Comparison of ENCODE assay signal across 48 mouse cellular contexts in genomic region chr3:92687110-92687509, GRCm38 (mm10). TPM values are rescaled to one million over a fixed set of nuclear protein-coding genes. Genes with fewer than 3 reads are reported as not detected.
"Had no signal": no experiment of that assay in that cellular context is flagged by ENCODE, and none has a peak within 500 bp of the region (broad histone marks: within the 10 kb centered on the region; RNA-seq: fewer than 3 reads in every experiment).

Gene Lce1d (minus strand): TSS chr3:92687210.

- H3K4me2 ChIP-seq: limb, embryonic 12.5 days; limb, embryonic 13.5 days; limb, embryonic 15.5 days; liver, embryonic 11.5 days; liver, embryonic 12.5 days; liver, embryonic 13.5 days; liver, embryonic 15.5 days; lung, embryonic 14.5 days; lung, embryonic 15.5 days; midbrain, embryonic 11.5 days; midbrain, embryonic 12.5 days; midbrain, embryonic 13.5 days; midbrain, embryonic 15.5 days had no signal

- DNase-seq: left cerebral cortex, postnatal 4 days; liver; liver, embryonic 13.5 days; liver, postnatal 0 days; lung, adult 18-20 months; lung, embryonic 14.5 days; lung, postnatal 10 days; lung, postnatal 14 days; lung, postnatal 36 days; lung, postnatal 4 days; midbrain, embryonic 14.5 days had no signal

- H3K27ac ChIP-seq: left cerebral cortex, adult 2 months; limb, embryonic 10.5 days; limb, embryonic 12.5 days; limb, embryonic 13.5 days; limb, embryonic 15.5 days; liver, embryonic 12.5 days; liver, embryonic 13.5 days; liver, embryonic 14.5 days; liver, embryonic 15.5 days; lung, embryonic 15.5 days; macrophage; midbrain, embryonic 10.5 days; midbrain, embryonic 12.5 days; midbrain, embryonic 13.5 days; midbrain, embryonic 15.5 days had no signal

- H3K4me1 ChIP-seq: limb, embryonic 10.5 days; limb, embryonic 12.5 days; limb, embryonic 13.5 days; limb, embryonic 15.5 days; liver, embryonic 12.5 days; liver, embryonic 13.5 days; liver, embryonic 15.5 days; lung, embryonic 15.5 days; megakaryocyte, embryonic 14.5 days; midbrain, embryonic 10.5 days; midbrain, embryonic 12.5 days; midbrain, embryonic 13.5 days; midbrain, embryonic 15.5 days had no signal

- H3K9ac ChIP-seq: limb, embryonic 12.5 days; limb, embryonic 13.5 days; limb, embryonic 15.5 days; liver, embryonic 12.5 days; liver, embryonic 13.5 days; liver, embryonic 14.5 days; liver, embryonic 15.5 days; liver, postnatal 0 days; lung, embryonic 14.5 days; lung, embryonic 15.5 days; midbrain, embryonic 12.5 days; midbrain, embryonic 13.5 days; midbrain, embryonic 15.5 days had no signal

- H3K9me3 ChIP-seq: limb, embryonic 10.5 days; limb, embryonic 12.5 days; limb, embryonic 13.5 days; limb, embryonic 15.5 days; liver, embryonic 12.5 days; liver, embryonic 13.5 days; liver, embryonic 15.5 days; lung, embryonic 15.5 days; megakaryocyte, embryonic 14.5 days; midbrain, embryonic 10.5 days; midbrain, embryonic 12.5 days; midbrain, embryonic 13.5 days; midbrain, embryonic 15.5 days had no signal

- H3K27me3 ChIP-seq: limb, embryonic 12.5 days; limb, embryonic 13.5 days; limb, embryonic 15.5 days; liver, embryonic 12.5 days; liver, embryonic 13.5 days; liver, embryonic 15.5 days; lung, embryonic 15.5 days; megakaryocyte, embryonic 14.5 days; midbrain, embryonic 12.5 days; midbrain, embryonic 13.5 days; midbrain, embryonic 15.5 days had no signal

- ATAC-seq: liver, embryonic 12.5 days; liver, postnatal 0 days; lung, postnatal 0 days; midbrain, embryonic 13.5 days; midbrain, embryonic 15.5 days; midbrain, embryonic 16.5 days had no signal

- H3K4me3 ChIP-seq: left cerebral cortex, adult 2 months; limb, embryonic 10.5 days; limb, embryonic 12.5 days; limb, embryonic 13.5 days; limb, embryonic 15.5 days; liver, embryonic 12.5 days; liver, embryonic 13.5 days; liver, embryonic 15.5 days; lung, embryonic 15.5 days; megakaryocyte, embryonic 14.5 days; midbrain, embryonic 10.5 days; midbrain, embryonic 12.5 days; midbrain, embryonic 13.5 days; midbrain, embryonic 15.5 days; myocyte had no signal

- H3K36me3 ChIP-seq: limb, embryonic 10.5 days; limb, embryonic 12.5 days; limb, embryonic 13.5 days; limb, embryonic 15.5 days; liver, embryonic 12.5 days; liver, embryonic 13.5 days; liver, embryonic 15.5 days; lung, embryonic 15.5 days; midbrain, embryonic 10.5 days; midbrain, embryonic 12.5 days; midbrain, embryonic 13.5 days; midbrain, embryonic 15.5 days had no signal

RNA-seq across cellular contexts. Expression of gene Lce1d, which starts in this region (rescaled TPM):
- total RNA-seq: left cerebral cortex, adult 18-20 months; left cerebral cortex, adult 2 months; left cerebral cortex, adult 8-10 months; left cerebral cortex, postnatal 10 days; left cerebral cortex, postnatal 14 days; left cerebral cortex, postnatal 25 days; left cerebral cortex, postnatal 36 days; left cerebral cortex, postnatal 4 days; liver, adult 2 months; megakaryocyte progenitor cell, adult 5-6 weeks; megakaryocyte, adult 5-6 weeks; megakaryocyte-erythroid progenitor cell, adult 5-6 weeks; monocyte, adult 5-6 weeks had no signal
- polyA plus RNA-seq: limb, embryonic 10.5 days; limb, embryonic 11.5 days; limb, embryonic 12.5 days; limb, embryonic 13.5 days; limb, embryonic 14.5 days; liver, adult 2 months; liver, embryonic 11.5 days; liver, embryonic 12.5 days; liver, embryonic 13.5 days; liver, embryonic 14.5 days; liver, embryonic 15.5 days; liver, embryonic 16.5 days; liver, postnatal 0 days; lung, embryonic 14.5 days; lung, embryonic 15.5 days; lung, embryonic 16.5 days; lung, postnatal 0 days; macrophage; midbrain, embryonic 10.5 days; midbrain, embryonic 11.5 days; midbrain, embryonic 12.5 days; midbrain, embryonic 13.5 days; midbrain, embryonic 14.5 days; midbrain, embryonic 15.5 days; midbrain, embryonic 16.5 days; midbrain, postnatal 0 days; myocyte; neural tube, embryonic 11.5 days had no signal
